Mouse (Mus musculus): ENCODE measurements around the gene Chrna4.

GRCm38 (mm10) chr2:180996436-180996835 lies 46.9 kb downstream of the Chrna4 start:
- TF ChIP-seq CTCF (IDR thresholded peaks at IDR 0.05; ENCODE audit: extremely low read depth, insufficient read depth, insufficient read length, insufficient replicate concordance) (peak; percentile 58; the same call in 1 of the 2 replicates), POLR2A (IDR thresholded peaks at IDR 0.05; ENCODE audit: low read depth, low read length) (no peak)

Measured in spleen, adult 2 months (tissue).